Comparison of ENCODE assay signal across 13 mouse cellular contexts in genomic region chr13:73886066-73886465, GRCm38 (mm10). TPM values are rescaled to one million over a fixed set of nuclear protein-coding genes. Genes with fewer than 3 reads are reported as not detected.
DNase-seq lines count a peak whose midpoint lies in the region; ATAC-seq lines count a peak whose summit lies in the region.
"Had no signal": no experiment of that assay in that cellular context is flagged by ENCODE, and none has a peak within 500 bp of the region (broad histone marks: within the 10 kb centered on the region; RNA-seq: fewer than 3 reads in every experiment).

No protein-coding gene starts in this region.

- no peaks in the 10 kb centered on the region for H3K27me3 ChIP-seq in heart, embryonic 12.5 days (replicated peaks)
- H3K27me3 ChIP-seq in embryonic facial prominence, embryonic 12.5 days = no peaks in the 10 kb centered on the region
- H3K27me3 ChIP-seq in limb, embryonic 12.5 days = no peaks in the 10 kb centered on the region
- H3K27me3 ChIP-seq: hindbrain, embryonic 15.5 days; liver, embryonic 13.5 days; neural tube, embryonic 13.5 days had no signal

- H3K4me3 ChIP-seq in heart, embryonic 12.5 days = no peak overlapping the region
- H3K4me3 ChIP-seq in embryonic facial prominence, embryonic 12.5 days = no peak overlapping the region
- H3K4me3 ChIP-seq in limb, embryonic 12.5 days (replicated peaks) = no peak overlapping the region
- H3K4me3 ChIP-seq: hindbrain, embryonic 15.5 days; liver, embryonic 13.5 days; neural tube, embryonic 13.5 days had no signal

- peaks cover 21% of the 10 kb centered on the region for H3K4me1 ChIP-seq in heart, embryonic 12.5 days (replicated peaks)
- H3K4me1 ChIP-seq in embryonic facial prominence, embryonic 12.5 days = peaks cover 29% of the 10 kb centered on the region
- peaks cover 27% of the 10 kb centered on the region for H3K4me1 ChIP-seq in limb, embryonic 12.5 days (replicated peaks)
- H3K4me1 ChIP-seq: hindbrain, embryonic 15.5 days; liver, embryonic 13.5 days; neural tube, embryonic 13.5 days had no signal

- H3K27ac ChIP-seq in heart, embryonic 12.5 days (ENCODE audit: poor library complexity, severe bottlenecking) = no peak overlapping the region
- H3K27ac ChIP-seq in embryonic facial prominence, embryonic 12.5 days = peak overlapping the region; percentile 90
- H3K27ac ChIP-seq in limb, embryonic 12.5 days = peak overlapping the region; percentile 54
- H3K27ac ChIP-seq: hindbrain, embryonic 15.5 days; liver, embryonic 13.5 days; neural tube, embryonic 13.5 days had no signal

- ATAC-seq in heart, embryonic 12.5 days (ENCODE audit: insufficient number of reproducible peaks, low FRiP score) = no peak
- no peak for ATAC-seq in embryonic facial prominence, embryonic 12.5 days (ENCODE audit: insufficient number of reproducible peaks, insufficient read depth, low FRiP score, low TSS enrichment)
- ATAC-seq in limb, embryonic 12.5 days (ENCODE audit: insufficient number of reproducible peaks, insufficient read depth, low FRiP score, low TSS enrichment, low read depth) = no peak
- ATAC-seq in CD4-positive, CD25-positive, alpha-beta regulatory T cell, adult 4 months = no peak
- ATAC-seq: activated CD4-positive, CD25-positive, alpha-beta regulatory T cell, adult 4 months; forebrain, embryonic 14.5 days had no signal

- DNase-seq in heart, postnatal 4 days = peak; percentile 19
- DNase-seq in lung, postnatal 36 days = peak; percentile 32
- no peak for DNase-seq in lung, postnatal 25 days (ENCODE audit: low spot score)
- DNase-seq: liver, embryonic 13.5 days had no signal

- no peak overlapping the region for H3K9ac ChIP-seq in heart, embryonic 12.5 days
- no peak overlapping the region for H3K9ac ChIP-seq in embryonic facial prominence, embryonic 12.5 days
- H3K9ac ChIP-seq in limb, embryonic 12.5 days (replicated peaks) = no peak overlapping the region
- H3K9ac ChIP-seq: hindbrain, embryonic 15.5 days; liver, embryonic 13.5 days; neural tube, embryonic 13.5 days had no signal

- no peaks in the 10 kb centered on the region for H3K9me3 ChIP-seq in heart, embryonic 12.5 days (replicated peaks)
- no peaks in the 10 kb centered on the region for H3K9me3 ChIP-seq in embryonic facial prominence, embryonic 12.5 days
- H3K9me3 ChIP-seq in limb, embryonic 12.5 days = no peaks in the 10 kb centered on the region
- H3K9me3 ChIP-seq: hindbrain, embryonic 15.5 days; liver, embryonic 13.5 days; neural tube, embryonic 13.5 days had no signal

- H3K36me3 ChIP-seq in heart, embryonic 12.5 days = no peaks in the 10 kb centered on the region
- H3K36me3 ChIP-seq in embryonic facial prominence, embryonic 12.5 days = no peaks in the 10 kb centered on the region
- H3K36me3 ChIP-seq in limb, embryonic 12.5 days = no peaks in the 10 kb centered on the region
- H3K36me3 ChIP-seq: hindbrain, embryonic 15.5 days; liver, embryonic 13.5 days; neural tube, embryonic 13.5 days had no signal

- no peak overlapping the region for H3K4me2 ChIP-seq in heart, embryonic 12.5 days
- H3K4me2 ChIP-seq in embryonic facial prominence, embryonic 12.5 days (replicated peaks) = no peak overlapping the region
- no peak overlapping the region for H3K4me2 ChIP-seq in limb, embryonic 12.5 days
- H3K4me2 ChIP-seq: hindbrain, embryonic 15.5 days; liver, embryonic 13.5 days; midbrain, embryonic 11.5 days; neural tube, embryonic 13.5 days had no signal

- 72% methylated on average over 4 of the region's 4 CpGs for WGBS in heart, embryonic 12.5 days
- 69% methylated on average over 4 of the region's 4 CpGs for WGBS in embryonic facial prominence, embryonic 12.5 days
- WGBS in limb, embryonic 12.5 days = 58% methylated on average over 4 of the region's 4 CpGs

RNA-seq across cellular contexts. Expression of gene Nkd2, which starts 38.6 kb away (rescaled TPM):
- 1 to 10 TPM; 9.2 to 9.7 TPM for total RNA-seq in heart, postnatal 4 days (2021)
- 4.9 and 5.5 TPM in 2 replicates for polyA plus RNA-seq in heart, embryonic 12.5 days (2016; fragmentation: Nextera tagmentation; extraction: Ambion mirVana)
- 25.2 and 27.7 TPM in 2 replicates for polyA plus RNA-seq in embryonic facial prominence, embryonic 12.5 days (2016; fragmentation: Nextera tagmentation; extraction: Ambion mirVana)
- 57.5 and 61.6 TPM in 2 replicates for polyA plus RNA-seq in limb, embryonic 12.5 days (2016; fragmentation: Nextera tagmentation; extraction: Ambion mirVana)
- under 1 TPM; 0.14 to 0.38 TPM for polyA plus RNA-seq in CD4-positive, CD25-positive, alpha-beta regulatory T cell, adult 4 months (2017; shearing (Covaris generic))

RNA-seq across cellular contexts. Expression of gene Trip13, which starts 51.5 kb away (rescaled TPM):
- total RNA-seq in heart, postnatal 4 days (2021) = 10 to 100 TPM; 11.8 to 14.3 TPM
- 36.7 and 37.7 TPM in 2 replicates for polyA plus RNA-seq in heart, embryonic 12.5 days (2016; fragmentation: Nextera tagmentation; extraction: Ambion mirVana)
- 45.5 and 48.4 TPM in 2 replicates for polyA plus RNA-seq in embryonic facial prominence, embryonic 12.5 days (2016; fragmentation: Nextera tagmentation; extraction: Ambion mirVana)
- 49.5 and 57.6 TPM in 2 replicates for polyA plus RNA-seq in limb, embryonic 12.5 days (2016; fragmentation: Nextera tagmentation; extraction: Ambion mirVana)
- polyA plus RNA-seq in CD4-positive, CD25-positive, alpha-beta regulatory T cell, adult 4 months (2017; shearing (Covaris generic)) = 1 to 10 TPM; 1.2 to 2.0 TPM

RNA-seq across cellular contexts. Expression of gene Brd9, which starts 51.5 kb away (rescaled TPM):
- total RNA-seq in heart, postnatal 4 days (2021) = 10 to 100 TPM; 39.3 to 41.8 TPM
- 39.8 and 41.0 TPM in 2 replicates for polyA plus RNA-seq in heart, embryonic 12.5 days (2016; fragmentation: Nextera tagmentation; extraction: Ambion mirVana)
- polyA plus RNA-seq in embryonic facial prominence, embryonic 12.5 days (2016; fragmentation: Nextera tagmentation; extraction: Ambion mirVana) = 65.4 and 66.6 TPM in 2 replicates
- 59.7 and 66.7 TPM in 2 replicates for polyA plus RNA-seq in limb, embryonic 12.5 days (2016; fragmentation: Nextera tagmentation; extraction: Ambion mirVana)
- polyA plus RNA-seq in CD4-positive, CD25-positive, alpha-beta regulatory T cell, adult 4 months (2017; shearing (Covaris generic)) = 10 to 100 TPM; 61.9 to 72.2 TPM

Comparison
In these comparisons a context has a peak if more than half of its experiments do, and no peak if none do; other contexts are left out.
1. RNA of gene Trip13, which starts 51.5 kb away (polyA plus RNA-seq): 49.5 to 57.6 TPM in limb, embryonic 12.5 days, 45.5 to 48.4 TPM in embryonic facial prominence, embryonic 12.5 days and 36.7 to 37.7 TPM in heart, embryonic 12.5 days; 1.2 to 2.0 TPM in CD4-positive, CD25-positive, alpha-beta regulatory T cell, adult 4 months; every median in the first group is over 10 times any median in the second.